Mouse (Mus musculus) lung, embryonic 15.5 days (tissue): ENCODE measurements around the gene Ctxn2. TPM values are rescaled to one million over a fixed set of nuclear protein-coding genes. Genes with fewer than 3 reads are reported as not detected.
"Not testable (repeated sequence)": the region's sequence is repeated elsewhere in the genome, so short reads cannot be mapped to it uniquely, and the experiment has no call there.

Source experiments
- ATAC-seq: fragments of 200-750 bp; cut with Nextera tagmentation; 2 replicates; pipeline ENCODE4 v1.8.0; 2017; ENCODE audit warnings: moderate number of reproducible peaks, borderline replicate concordance; ENCODE audit not compliant: low FRiP score, low TSS enrichment; ENCODE audit errors: extremely low read depth
- H3K27ac ChIP-seq: fragments of 300-500 bp; sonication (generic); 2 replicates; pipeline ENCODE4 v1.5.1; 2015; ENCODE audit warnings: moderate library complexity, mild to moderate bottlenecking, inconsistent platforms
- H3K27me3 ChIP-seq: fragments of 300-500 bp; sonication (generic); 2 replicates; pipeline ENCODE4 v1.6.1; 2015; ENCODE audit warnings: inconsistent platforms
- H3K36me3 ChIP-seq: fragments of 300-500 bp; sonication (generic); 2 replicates; pipeline ENCODE4 v1.6.1; 2015; ENCODE audit warnings: inconsistent platforms
- H3K4me1 ChIP-seq: fragments of 300-500 bp; sonication (generic); 2 replicates; pipeline ENCODE4 v1.6.1; 2015; ENCODE audit warnings: inconsistent platforms
- H3K4me2 ChIP-seq: fragments of 300-500 bp; sonication (generic); 2 replicates; pipeline ENCODE4 v1.6.1; 2015; ENCODE audit warnings: inconsistent platforms, mild to moderate bottlenecking, moderate library complexity
- H3K4me3 ChIP-seq: fragments of 300-500 bp; sonication (generic); 2 replicates; pipeline ENCODE4 v1.5.1; 2015; ENCODE audit warnings: mild to moderate bottlenecking, inconsistent platforms
- H3K9ac ChIP-seq: fragments of 300-500 bp; sonication (generic); 2 replicates; pipeline ENCODE4 v1.6.1; 2015; ENCODE audit warnings: inconsistent platforms
- H3K9me3 ChIP-seq: fragments of 300-500 bp; sonication (generic); 2 replicates; pipeline ENCODE4 v1.6.1; 2016; ENCODE audit warnings: inconsistent platforms
- WGBS: fragments of 180-500 bp; shearing (Covaris S2); methylation state at CpG from one replicate; pipeline ENCODE4 v1.1.7; 2015; 5-methylcytosine and 5-hydroxymethylcytosine counted together
- polyA plus RNA-seq: library from polyadenylated mRNA; unstranded; fragments of >200 nt; fragmentation: Nextera tagmentation; extraction: Ambion mirVana; gene quantifications from 2 replicates; pipeline ENCODE4 v1.2.1, GENCODE M21; 2015

The Ctxn2 gene
- polyA plus RNA-seq, result 0.21 TPM in 1 of 2 replicates, not detected in the other

- ATAC-seq, result peak; percentile 59; the same call in 1 of the 2 replicates
- WGBS, result 1% methylated on average over 39 of the region's 39 CpGs
- Histone ChIP-seq H3K27me3 (no peaks in the 10 kb centered on the region; the same call in 1 of the 2 replicates), H3K4me2 (peak within 1 kb of the TSS; percentile 56), H3K4me1 (peaks cover 8% of the 10 kb centered on the region), H3K9ac (no peak within 1 kb of the TSS), H3K4me3 (peak within 1 kb of the TSS; percentile 27), H3K9me3 (no peaks in the 10 kb centered on the region), H3K27ac (no peak within 1 kb of the TSS), H3K36me3 (no peaks in the 10 kb centered on the region)
Observed at GRCm38 (mm10) chr2:125135903-125136811, at the start of gene Ctxn2. Gene Ctxn2, plus strand, starts transcription at chr2:125136692.

GRCm38 (mm10) chr2:125088757-125089156, 47.7 kb upstream of the Ctxn2 start:
- H3K36me3 ChIP-seq, result peaks cover 45% of the 10 kb centered on the region
- no peak for ATAC-seq
- H3K9me3 ChIP-seq, result no peaks in the 10 kb centered on the region
- no peaks in the 10 kb centered on the region for H3K4me1 ChIP-seq
- no peak overlapping the region for H3K9ac ChIP-seq
- H3K4me3 ChIP-seq, result no peak overlapping the region
- H3K4me2 ChIP-seq, result no peak overlapping the region
- WGBS, result 96% methylated on average over 7 of the region's 7 CpGs
- H3K27me3 ChIP-seq, result no peaks in the 10 kb centered on the region
- no peak overlapping the region for H3K27ac ChIP-seq

- not testable (repeated sequence) for H3K4me1 ChIP-seq, H3K27me3 ChIP-seq, H3K4me2 ChIP-seq, H3K9me3 ChIP-seq, H3K27ac ChIP-seq, ATAC-seq, H3K4me3 ChIP-seq, H3K9ac ChIP-seq
- WGBS, result 73% methylated on average over 3 of the region's 3 CpGs
- peaks cover 48% of the 10 kb centered on the region for H3K36me3 ChIP-seq
Observed at GRCm38 (mm10) chr2:125092123-125092522, 44.4 kb upstream of the Ctxn2 start.

GRCm38 (mm10) chr2:125104491-125104890, 32.0 kb upstream of the Ctxn2 start:
- H3K36me3 ChIP-seq, result peaks cover 48% of the 10 kb centered on the region

GRCm38 (mm10) chr2:125106536-125106935, 30.0 kb upstream of the Ctxn2 start:
- H3K4me2 ChIP-seq, H3K9me3 ChIP-seq, H3K27ac ChIP-seq, ATAC-seq, H3K9ac ChIP-seq, H3K4me3 ChIP-seq, H3K27me3 ChIP-seq, H3K4me1 ChIP-seq: not testable (repeated sequence)
- peaks cover 44% of the 10 kb centered on the region for H3K36me3 ChIP-seq
- WGBS, result 95% methylated on average over 4 of the region's 4 CpGs

More at GRCm38 (mm10) chr2:125104491-125104890, 32.0 kb upstream of the Ctxn2 start:
- H3K9me3 ChIP-seq, H3K9ac ChIP-seq, ATAC-seq, H3K27ac ChIP-seq, H3K4me3 ChIP-seq, H3K4me1 ChIP-seq, H3K27me3 ChIP-seq, H3K4me2 ChIP-seq: not testable (repeated sequence)
- WGBS, result 98% methylated on average over 13 of the region's 13 CpGs

GRCm38 (mm10) chr2:125119381-125120110, 16.9 kb upstream of the Ctxn2 start:
- 74% methylated on average over 6 of the region's 6 CpGs for WGBS
- no peak for ATAC-seq
- Histone ChIP-seq H3K36me3 (peaks cover 10% of the 10 kb centered on the region), H3K9ac (no peak overlapping the region), H3K9me3 (no peaks in the 10 kb centered on the region), H3K27me3 (no peaks in the 10 kb centered on the region), H3K4me2 (no peak overlapping the region), H3K4me1 (peaks cover 8% of the 10 kb centered on the region; the same call in 1 of the 2 replicates), H3K27ac (no peak overlapping the region), H3K4me3 (no peak overlapping the region)

- H3K27me3 ChIP-seq, result no peaks in the 10 kb centered on the region
- H3K4me2 ChIP-seq, result peak overlapping the region; percentile 82
- 3% methylated on average over 4 of the region's 4 CpGs for WGBS
- 0 out of 2 replicates have a peak overlapping the region, but pooled peaks have one; percentile 87 for H3K27ac ChIP-seq
- no peaks in the 10 kb centered on the region for H3K9me3 ChIP-seq
- H3K4me3 ChIP-seq, result peak overlapping the region; percentile 84
- peaks cover 8% of the 10 kb centered on the region; the same call in 1 of the 2 replicates for H3K4me1 ChIP-seq
- ATAC-seq, result no peak
- no peaks in the 10 kb centered on the region for H3K36me3 ChIP-seq
- H3K9ac ChIP-seq, result peak overlapping the region; percentile 85
Observed at GRCm38 (mm10) chr2:125122288-125122623, 14.2 kb upstream of the Ctxn2 start.

- Histone ChIP-seq H3K27me3 (no peaks in the 10 kb centered on the region), H3K9ac (peak overlapping the region; percentile 85), H3K4me1 (peaks cover 8% of the 10 kb centered on the region; the same call in 1 of the 2 replicates), H3K27ac (peak overlapping the region; percentile 87), H3K4me3 (peak overlapping the region; percentile 84), H3K36me3 (no peaks in the 10 kb centered on the region), H3K9me3 (no peaks in the 10 kb centered on the region), H3K4me2 (peak overlapping the region; percentile 82)
- ATAC-seq, result peak; percentile 85
- WGBS, result under 1% methylated on average over 58 of the region's 59 CpGs
Observed at GRCm38 (mm10) chr2:125122624-125123476, 13.6 kb upstream of the Ctxn2 start.

GRCm38 (mm10) chr2:125123477-125123852, 13.0 kb upstream of the Ctxn2 start, which contains the start of gene Myef2:
Gene Myef2, minus strand, starts transcription at chr2:125123661.
- WGBS, result under 1% methylated on average over 44 of the region's 48 CpGs
- H3K4me1 ChIP-seq, result peaks cover 8% of the 10 kb centered on the region; the same call in 1 of the 2 replicates

GRCm38 (mm10) chr2:125125824-125126223, 10.7 kb upstream of the Ctxn2 start:
- H3K27me3 ChIP-seq, result no peaks in the 10 kb centered on the region
- no peaks in the 10 kb centered on the region for H3K36me3 ChIP-seq
- 21% methylated on average over 4 of the region's 4 CpGs for WGBS
- no peak for ATAC-seq
- no peak overlapping the region for H3K9ac ChIP-seq
- no peaks in the 10 kb centered on the region for H3K9me3 ChIP-seq
- H3K4me3 ChIP-seq, result no peak overlapping the region
- no peak overlapping the region for H3K27ac ChIP-seq
- no peak overlapping the region for H3K4me2 ChIP-seq
- H3K4me1 ChIP-seq, result peaks cover 8% of the 10 kb centered on the region; the same call in 1 of the 2 replicates

More at GRCm38 (mm10) chr2:125123477-125123852, 13.0 kb upstream of the Ctxn2 start, which contains the start of gene Myef2:
- H3K4me2 ChIP-seq, result peak within 1 kb of the TSS; percentile 82
- H3K4me3 ChIP-seq, result peak within 1 kb of the TSS; percentile 84
- peak within 1 kb of the TSS; percentile 85 for H3K9ac ChIP-seq
- no peaks in the 10 kb centered on the region for H3K9me3 ChIP-seq
- no peaks in the 10 kb centered on the region for H3K27me3 ChIP-seq
- peak within 1 kb of the TSS; percentile 87 for H3K27ac ChIP-seq
- ATAC-seq, result peak; percentile 88
- no peaks in the 10 kb centered on the region for H3K36me3 ChIP-seq

- WGBS, result 67% methylated on average over 3 of the region's 3 CpGs
- no peak for ATAC-seq
Observed at GRCm38 (mm10) chr2:125126792-125127191, 9.7 kb upstream of the Ctxn2 start.

More at GRCm38 (mm10) chr2:125126792-125127191, 9.7 kb upstream of the Ctxn2 start:
- no peak overlapping the region for H3K27ac ChIP-seq
- no peak overlapping the region for H3K4me2 ChIP-seq
- H3K4me3 ChIP-seq, result no peak overlapping the region
- H3K36me3 ChIP-seq, result no peaks in the 10 kb centered on the region
- peaks cover 4% of the 10 kb centered on the region; the same call in 1 of the 2 replicates for H3K4me1 ChIP-seq
- no peaks in the 10 kb centered on the region for H3K27me3 ChIP-seq
- no peak overlapping the region for H3K9ac ChIP-seq
- H3K9me3 ChIP-seq, result no peaks in the 10 kb centered on the region
